Mouse (Mus musculus) CD4-positive naive resting alpha-beta T cell, adult 76 days (primary cell): ENCODE results near the gene Krtap19-2. TPM values are rescaled to one million over a fixed set of nuclear protein-coding genes. Genes with fewer than 3 reads are reported as not detected.

Experiments used
- total RNA-seq: library from RNA; stranded (reverse); gene quantifications from one replicate; pipeline ENCODE4 v1.2.4, GENCODE M21; 2023

The Krtap19-2 gene
- not detected for total RNA-seq

GRCm38 (mm10) chr16:88874169-88874568 is at the start of gene Krtap19-2:
Gene Krtap19-2, minus strand, starts transcription at chr16:88874269.

GRCm38 (mm10) chr16:88896357-88896756 is 22.3 kb upstream of the Krtap19-2 start, which contains the start of gene Krtap19-5:
Gene Krtap19-5, minus strand, starts transcription at chr16:88896457.

GRCm38 (mm10) chr16:88884989-88885388 is 10.9 kb upstream of the Krtap19-2 start, which contains the start of gene Krtap19-4:
Gene Krtap19-4, minus strand, starts transcription at chr16:88885089.

GRCm38 (mm10) chr16:88877938-88878337 is 3.9 kb upstream of the Krtap19-2 start, which contains the start of gene Krtap19-3:
Gene Krtap19-3, minus strand, starts transcription at chr16:88878038.

GRCm38 (mm10) chr16:88869311-88869710 is 4.8 kb downstream of the Krtap19-2 start, which contains the start of gene Krtap19-1:
Gene Krtap19-1, minus strand, starts transcription at chr16:88869411.

GRCm38 (mm10) chr16:88826095-88826652 is 47.9 kb downstream of the Krtap19-2 start, which contains the start of gene Krtap14:
Gene Krtap14, minus strand, starts transcription at chr16:88826145.

Other genes starting within 250 kb of the Krtap19-2 start
- gene 2310079G19Rik, start 246.6 kb downstream of the Krtap19-2 start, total RNA-seq: not detected
- not detected for gene Krtap26-1, start 226.5 kb downstream of the Krtap19-2 start, total RNA-seq
- not detected for gene Krtap27-1, start 202.6 kb downstream of the Krtap19-2 start, total RNA-seq
- gene 2310061N02Rik, start 166.3 kb downstream of the Krtap19-2 start, total RNA-seq: not detected
- not detected for gene Krtap13-1, start 145.4 kb downstream of the Krtap19-2 start, total RNA-seq
- gene Krtap13, start 122.6 kb downstream of the Krtap19-2 start, total RNA-seq: not detected
- not detected for gene 2310034C09Rik, start 115.4 kb downstream of the Krtap19-2 start, total RNA-seq
- not detected for gene 2310057N15Rik, start 100.1 kb downstream of the Krtap19-2 start, total RNA-seq
- gene Gm5965, start 96.4 kb downstream of the Krtap19-2 start, total RNA-seq: not detected
- not detected for gene Gm20741, start 62.0 kb downstream of the Krtap19-2 start, total RNA-seq
- gene Krtap15, start 54.1 kb downstream of the Krtap19-2 start, total RNA-seq: not detected
- gene Krtap14, start 48.1 kb downstream of the Krtap19-2 start, total RNA-seq: not detected
- gene Krtap19-1, start 4.9 kb downstream of the Krtap19-2 start, total RNA-seq: not detected
- not detected for gene Krtap19-3, start 3.8 kb upstream of the Krtap19-2 start, total RNA-seq
- not detected for gene Krtap19-4, start 10.8 kb upstream of the Krtap19-2 start, total RNA-seq
- gene Krtap19-5, start 22.2 kb upstream of the Krtap19-2 start, total RNA-seq: not detected
- not detected for gene Krtap19-9b, start 58.0 kb upstream of the Krtap19-2 start, total RNA-seq
- gene Krtap16-3, start 88.6 kb upstream of the Krtap19-2 start, total RNA-seq: not detected
- not detected for gene Krtap22-2, start 136.5 kb upstream of the Krtap19-2 start, total RNA-seq
- gene Gm10229, start 141.0 kb upstream of the Krtap19-2 start, total RNA-seq: not detected
- not detected for gene Krtap6-1, start 157.4 kb upstream of the Krtap19-2 start, total RNA-seq
- not detected for gene Gm10228, start 167.2 kb upstream of the Krtap19-2 start, total RNA-seq
- gene Krtap6-5, start 173.6 kb upstream of the Krtap19-2 start, total RNA-seq: not detected
- not detected for gene 1110025L11Rik, start 189.7 kb upstream of the Krtap19-2 start, total RNA-seq
- gene Krtap6-3, start 209.7 kb upstream of the Krtap19-2 start, total RNA-seq: not detected